Comparison of ENCODE assay signal across 12 mouse cellular contexts in genomic region chrX:104485596-104485995, GRCm38 (mm10).
"Had no signal": no experiment of that assay in that cellular context is flagged by ENCODE, and none has a peak within 500 bp of the region (broad histone marks: within the 10 kb centered on the region; RNA-seq: fewer than 3 reads in every experiment).

No protein-coding gene starts in this region.

- H3K36me3 ChIP-seq: limb, embryonic 12.5 days; liver, embryonic 13.5 days; midbrain, embryonic 13.5 days; neural tube, embryonic 13.5 days; stomach, embryonic 15.5 days had no signal

- DNase-seq: kidney, adult 11 months; kidney, adult 9 months; kidney, postnatal 36 days; liver; liver, embryonic 13.5 days; lung, adult 18-20 months; right cerebral cortex, postnatal 14 days had no signal

- H3K4me3 ChIP-seq: layer of hippocampus, adult 2 months; limb, embryonic 12.5 days; liver, embryonic 13.5 days; midbrain, embryonic 13.5 days; neural tube, embryonic 13.5 days; stomach, embryonic 15.5 days had no signal

- H3K27me3 ChIP-seq: stomach, embryonic 15.5 days had no signal

- H3K4me2 ChIP-seq: limb, embryonic 12.5 days; liver, embryonic 13.5 days; midbrain, embryonic 13.5 days; neural tube, embryonic 13.5 days; stomach, embryonic 15.5 days had no signal

- ATAC-seq: midbrain, embryonic 13.5 days had no signal
